Mouse (Mus musculus): ENCODE measurements around the gene Tnni3k.

Gene Tnni3k

DNA sequence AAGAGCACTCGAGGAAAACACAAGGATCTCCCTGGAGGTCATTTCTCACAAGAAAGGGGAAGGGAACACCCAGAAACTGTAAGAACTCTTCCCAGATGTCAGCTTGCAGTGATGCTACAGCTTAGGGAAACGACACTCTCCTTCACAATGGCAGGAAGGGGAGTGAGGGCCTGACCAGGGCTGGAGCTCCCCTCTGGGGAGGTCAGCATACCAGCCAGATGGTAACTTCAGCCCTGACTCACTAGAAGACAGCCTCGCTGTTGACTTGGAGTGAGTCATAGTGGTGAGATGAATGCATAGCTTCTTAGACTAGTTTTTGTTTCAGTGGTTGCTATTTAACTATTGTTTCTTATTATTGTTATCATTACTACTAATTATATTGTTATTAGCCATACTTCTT lies 300.7 kb downstream of the Tnni3k start:
- DNase-seq: no peak

DNA sequence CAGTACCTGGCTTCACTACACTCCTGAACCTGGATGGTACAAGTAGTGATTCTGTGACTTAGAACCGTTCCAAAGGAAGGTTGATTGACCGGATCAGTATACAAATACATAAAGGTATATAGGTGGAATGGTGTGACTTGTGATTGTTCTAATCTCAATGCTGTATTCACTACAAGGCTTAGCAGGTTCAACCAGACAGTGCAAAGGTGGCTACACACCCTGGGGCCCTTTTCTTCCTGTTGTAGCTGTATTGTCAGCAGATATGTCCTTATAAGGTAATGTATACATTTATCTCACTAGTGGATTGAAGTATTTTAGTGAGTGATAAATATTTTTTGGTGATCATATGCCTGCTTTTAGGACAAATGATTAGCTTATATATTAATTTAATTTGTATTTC lies 310.9 kb downstream of the Tnni3k start:
- DNase-seq: no peak

DNA sequence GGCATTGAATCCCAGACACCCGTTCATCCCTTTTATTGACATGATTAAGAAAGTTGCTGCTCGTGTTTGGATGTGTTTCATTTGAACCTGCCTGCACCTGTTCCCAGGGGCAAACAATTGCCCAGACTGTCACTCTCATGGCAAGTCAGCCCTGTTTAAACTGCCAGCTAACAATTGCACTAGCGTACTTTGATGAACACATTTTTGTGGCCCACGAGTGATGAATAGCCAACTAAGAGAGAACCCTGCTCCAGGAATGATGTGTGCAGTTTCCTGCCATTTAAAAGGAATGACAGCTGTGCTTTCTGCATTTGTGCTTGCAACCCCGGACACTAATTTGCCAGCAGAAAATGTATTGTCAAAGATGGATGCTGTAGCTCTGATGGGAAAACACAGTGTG lies 312.3 kb downstream of the Tnni3k start:
- no peak for DNase-seq

DNA sequence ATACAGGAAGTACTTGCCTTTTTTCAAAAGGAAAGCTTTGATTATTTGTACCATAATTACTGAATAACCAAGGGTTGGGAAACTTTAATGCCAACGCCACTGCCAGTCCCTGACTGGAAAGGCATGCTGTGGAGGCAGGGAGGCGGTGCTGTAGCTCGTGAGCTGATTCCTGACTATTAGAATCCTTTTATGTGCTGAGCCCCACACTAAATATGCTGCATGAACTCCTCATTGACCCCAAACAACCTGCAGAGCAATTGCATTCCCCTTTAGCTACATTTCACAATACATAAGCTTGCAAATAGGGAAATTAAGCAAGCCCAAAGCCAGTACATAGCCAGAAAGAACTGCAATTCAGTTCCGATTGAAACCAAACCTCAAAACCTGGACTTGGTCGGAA lies 313.7 kb downstream of the Tnni3k start:
- DNase-seq: no peak
